Mouse (Mus musculus) myocyte (in vitro differentiated cells): ENCODE measurements around the gene Snip1. TPM values are rescaled to one million over a fixed set of nuclear protein-coding genes. Genes with fewer than 3 reads are reported as not detected.
A peak's percentile ranks its signal among the peaks of the same experiment; 100 is the strongest.

Experiments used
- H3K27me3 ChIP-seq: one replicate; pipeline ENCODE4 v1.6.1; 2011; ENCODE audit not compliant: control insufficient read depth, insufficient read depth, insufficient read length
- H3K36me3 ChIP-seq: one replicate; pipeline ENCODE4 v1.6.1; 2011; ENCODE audit not compliant: control insufficient read depth, insufficient read depth
- H3K4me2 ChIP-seq: one replicate; pipeline ENCODE4 v1.6.1; 2011; ENCODE audit warnings: low read depth, control low read depth
- H3K4me3 ChIP-seq: one replicate; pipeline ENCODE4 v1.5.1; 2011; ENCODE audit warnings: mild to moderate bottlenecking, control low read depth, moderate library complexity
- H3K79me2 ChIP-seq: one replicate; pipeline ENCODE4 v1.6.1; 2011; ENCODE audit not compliant: control insufficient read depth, insufficient read depth
- H3ac ChIP-seq: one replicate; pipeline ENCODE4 v1.6.1; 2011; ENCODE audit not compliant: control insufficient read depth, insufficient read length
- CEBPB ChIP-seq: IDR thresholded peaks from 2 replicates; pipeline ENCODE4 v1.6.1; 2011; ENCODE audit warnings: mild to moderate bottlenecking, moderate library complexity; ENCODE audit not compliant: poor library complexity, insufficient read depth, severe bottlenecking
- E2F4 ChIP-seq: IDR thresholded peaks from one replicate; pipeline ENCODE4 v1.6.1; 2011; ENCODE audit warnings: mild to moderate bottlenecking, control low read depth, moderate library complexity; ENCODE audit not compliant: insufficient read depth
- MAX ChIP-seq: IDR thresholded peaks from one replicate; pipeline ENCODE4 v1.6.1; 2011; ENCODE audit warnings: low read depth, mild to moderate bottlenecking, control low read depth
- MYOD1 ChIP-seq, 3 experiments: IDR thresholded peaks; one replicate each; pipeline ENCODE4 v1.6.1; 2011; ENCODE audit warnings: control low read depth in 2 of 3, low read depth in 2 of 3, mild to moderate bottlenecking in 2 of 3, moderate library complexity in 1 of 3; ENCODE audit not compliant: insufficient read length in 2 of 3, control insufficient read depth in 1 of 3
- MYOG ChIP-seq, 3 experiments: IDR thresholded peaks; one replicate each; pipeline ENCODE4 v1.6.1; 2011; ENCODE audit warnings: control low read depth in 2 of 3, low read depth in 2 of 3, mild to moderate bottlenecking in 2 of 3; ENCODE audit not compliant: insufficient read length in 2 of 3, control insufficient read depth in 1 of 3, insufficient read depth in 1 of 3
- POLR2A ChIP-seq: IDR thresholded peaks from one replicate; pipeline ENCODE4 v1.6.1; 2011; ENCODE audit warnings: low read depth, mild to moderate bottlenecking, control low read depth, moderate library complexity; ENCODE audit not compliant: insufficient read length
- POLR2AphosphoS2 ChIP-seq: IDR thresholded peaks from one replicate; pipeline ENCODE4 v1.6.1; 2011; ENCODE audit warnings: low read depth, control low read depth; ENCODE audit not compliant: insufficient read length
- REST ChIP-seq: IDR thresholded peaks from one replicate; pipeline ENCODE4 v1.6.1; 2011; ENCODE audit warnings: mild to moderate bottlenecking, control low read depth, moderate library complexity; ENCODE audit not compliant: insufficient read depth, insufficient read length
- SRF ChIP-seq: IDR thresholded peaks from one replicate; pipeline ENCODE4 v1.6.1; 2011; ENCODE audit warnings: low read depth; ENCODE audit not compliant: control insufficient read depth, insufficient read length
- TCF12 ChIP-seq: IDR thresholded peaks from one replicate; pipeline ENCODE4 v1.6.1; 2011; ENCODE audit warnings: mild to moderate bottlenecking, control low read depth; ENCODE audit not compliant: poor library complexity, insufficient read depth, severe bottlenecking
- TCF3 ChIP-seq: IDR thresholded peaks from one replicate; pipeline ENCODE4 v1.6.1; 2011; ENCODE audit warnings: low read depth, control low read depth; ENCODE audit not compliant: insufficient read length
- USF1 ChIP-seq: IDR thresholded peaks from one replicate; pipeline ENCODE4 v1.6.1; 2011; ENCODE audit warnings: low read depth, mild to moderate bottlenecking, control low read depth, moderate library complexity
- polyA plus RNA-seq: library from polyadenylated mRNA; unstranded; fragments of >200 nt; fragmentation: generic; extraction: Trizol; gene quantifications from one replicate; pipeline ENCODE4 v1.2.1, GENCODE M21; 2012; ENCODE audit warnings: missing spikeins

Gene Snip1
- polyA plus RNA-seq, 1 experiment: 14.3 TPM

GRCm38 (mm10) chr4:125096066-125096465, 29.6 kb downstream of the Snip1 start:
- no peak for TF ChIP-seq MYOD1 (IDR thresholded peaks at IDR 0.05; ENCODE audit: control insufficient read depth in 1 of 3, insufficient read length in 2 of 3, low read depth in 2 of 3)
- TF ChIP-seq MYOG (IDR thresholded peaks at IDR 0.05; ENCODE audit: control insufficient read depth in 1 of 3, insufficient read depth in 1 of 3, insufficient read length in 2 of 3, low read depth in 2 of 3): no peak
- TF ChIP-seq CEBPB: no peak
- no peak for TF ChIP-seq USF1
- no peak for TF ChIP-seq POLR2A
- TF ChIP-seq POLR2AphosphoS2: no peak
- TF ChIP-seq TCF3: no peak
- TF ChIP-seq MAX: no peak
- TF ChIP-seq TCF12: no peak
- TF ChIP-seq E2F4: no peak
- no peak for TF ChIP-seq SRF
- peaks cover 5% of the 10 kb centered on the region for H3K36me3 ChIP-seq
- no peaks in the 10 kb centered on the region for H3K79me2 ChIP-seq

DNA sequence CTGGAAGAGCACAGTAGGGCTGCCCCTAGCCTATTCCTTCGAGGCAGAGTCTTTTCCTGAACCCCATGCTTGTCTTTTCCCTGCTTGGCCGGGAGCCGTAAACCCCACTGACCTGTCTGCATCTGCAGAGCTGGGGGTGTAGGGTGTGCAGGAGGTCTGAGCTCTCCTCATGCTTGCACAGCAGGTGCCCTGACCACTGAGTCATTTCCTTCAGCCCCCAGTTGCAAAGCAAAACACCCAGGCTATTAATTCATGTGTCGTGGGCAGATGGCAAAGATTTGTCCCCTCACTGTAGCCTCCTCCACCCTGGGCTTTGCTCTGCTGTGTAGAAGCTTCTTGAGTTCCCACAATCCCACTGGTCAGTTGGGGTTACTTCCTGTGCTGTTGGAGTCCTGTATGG, 30.9 kb downstream of the Snip1 start:
- H3K36me3 ChIP-seq: no peaks in the 10 kb centered on the region
- TF ChIP-seq POLR2AphosphoS2: no peak
- TF ChIP-seq POLR2A: no peak
- TF ChIP-seq MYOD1 (IDR thresholded peaks at IDR 0.05; ENCODE audit: control insufficient read depth in 1 of 3, insufficient read length in 2 of 3, low read depth in 2 of 3): peak in 2 of 3 experiments; percentile 30 to 73
- peak in 1 of 3 experiments; percentile 34 for TF ChIP-seq MYOG (IDR thresholded peaks at IDR 0.05; ENCODE audit: control insufficient read depth in 1 of 3, insufficient read depth in 1 of 3, insufficient read length in 2 of 3, low read depth in 2 of 3)
- H3K4me3 ChIP-seq: no peak overlapping the region
- no peaks in the 10 kb centered on the region for H3K27me3 ChIP-seq
- no peak overlapping the region for H3ac ChIP-seq
- no peak overlapping the region for H3K4me2 ChIP-seq
- no peaks in the 10 kb centered on the region for H3K79me2 ChIP-seq

More at GRCm38 (mm10) chr4:125096066-125096465, 29.6 kb downstream of the Snip1 start:
- H3ac ChIP-seq: no peak overlapping the region
- no peaks in the 10 kb centered on the region for H3K27me3 ChIP-seq
- no peak overlapping the region for H3K4me2 ChIP-seq
- no peak overlapping the region for H3K4me3 ChIP-seq

GRCm38 (mm10) chr4:125099458-125099857, 33.0 kb downstream of the Snip1 start:
- TF ChIP-seq TCF12 (no peak), USF1 (no peak), POLR2A (no peak), POLR2AphosphoS2 (no peak), E2F4 (no peak), TCF3 (no peak), REST (no peak), CEBPB (no peak), SRF (no peak), MYOG (IDR thresholded peaks at IDR 0.05; ENCODE audit: control insufficient read depth in 1 of 3, insufficient read depth in 1 of 3, insufficient read length in 2 of 3, low read depth in 2 of 3) (no peak), MYOD1 (IDR thresholded peaks at IDR 0.05; ENCODE audit: control insufficient read depth in 1 of 3, insufficient read length in 2 of 3, low read depth in 2 of 3) (no peak), MAX (no peak)
- no peaks in the 10 kb centered on the region for H3K79me2 ChIP-seq
- no peak overlapping the region for H3ac ChIP-seq
- peaks cover 6% of the 10 kb centered on the region for H3K36me3 ChIP-seq
- H3K4me2 ChIP-seq: no peak overlapping the region
- no peak overlapping the region for H3K4me3 ChIP-seq
- H3K27me3 ChIP-seq: no peaks in the 10 kb centered on the region

DNA sequence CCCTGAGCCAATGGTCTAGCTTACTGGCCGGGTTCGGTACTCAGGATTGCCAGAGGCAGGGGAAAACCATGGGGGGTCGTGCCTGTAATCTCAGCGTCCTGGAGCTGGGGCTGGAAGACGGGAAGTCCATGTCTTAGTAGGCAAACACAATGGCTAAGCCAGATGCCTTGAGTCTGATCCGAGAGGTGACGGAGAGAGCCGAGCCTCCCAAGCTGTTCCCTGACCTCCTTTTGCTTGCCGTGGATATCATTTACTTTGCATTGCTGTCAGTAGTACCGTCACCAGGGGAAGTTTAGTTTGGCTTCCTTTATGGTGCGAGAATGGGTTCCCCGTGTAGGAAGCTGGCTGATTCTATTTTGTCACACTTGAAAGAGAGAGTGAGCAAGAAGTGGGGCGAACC, 34.9 kb downstream of the Snip1 start:
- Histone ChIP-seq H3K79me2 (no peaks in the 10 kb centered on the region), H3K36me3 (peaks cover 6% of the 10 kb centered on the region), H3K27me3 (no peaks in the 10 kb centered on the region), H3ac (no peak overlapping the region), H3K4me3 (no peak overlapping the region), H3K4me2 (no peak overlapping the region)
- TF ChIP-seq USF1: no peak
- TF ChIP-seq REST: no peak
- no peak for TF ChIP-seq MAX
- no peak for TF ChIP-seq TCF3
- no peak for TF ChIP-seq POLR2AphosphoS2
- no peak for TF ChIP-seq E2F4
- TF ChIP-seq MYOG (IDR thresholded peaks at IDR 0.05; ENCODE audit: control insufficient read depth in 1 of 3, insufficient read depth in 1 of 3, insufficient read length in 2 of 3, low read depth in 2 of 3): no peak
- no peak for TF ChIP-seq TCF12
- TF ChIP-seq CEBPB: no peak
- no peak for TF ChIP-seq MYOD1 (IDR thresholded peaks at IDR 0.05; ENCODE audit: control insufficient read depth in 1 of 3, insufficient read length in 2 of 3, low read depth in 2 of 3)
- TF ChIP-seq POLR2A: no peak
- TF ChIP-seq SRF: no peak

DNA sequence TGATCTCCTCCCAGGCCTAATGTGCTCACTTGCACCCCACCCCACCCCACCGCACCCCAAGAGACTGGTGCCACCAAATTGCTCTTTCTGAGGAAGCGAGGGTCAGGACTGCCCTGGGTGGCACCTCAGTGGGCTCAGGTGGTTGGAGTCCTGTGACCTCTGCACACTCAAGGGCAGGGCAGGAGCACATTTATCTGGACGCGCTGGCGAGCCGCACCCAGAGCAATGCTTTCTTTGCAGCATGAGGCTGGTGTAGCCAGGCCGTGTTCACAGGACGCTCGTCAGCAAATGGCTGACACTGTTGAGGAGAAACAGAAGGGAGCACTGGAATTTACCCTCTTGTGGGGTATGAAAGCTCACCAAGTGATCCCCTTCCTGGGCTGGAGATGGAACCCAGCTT, 38.9 kb downstream of the Snip1 start:
- TF ChIP-seq POLR2A (no peak), POLR2AphosphoS2 (no peak), USF1 (no peak), MAX (no peak), MYOD1 (IDR thresholded peaks at IDR 0.05; ENCODE audit: control insufficient read depth in 1 of 3, insufficient read length in 2 of 3, low read depth in 2 of 3) (no peak), TCF3 (no peak), E2F4 (no peak), MYOG (IDR thresholded peaks at IDR 0.05; ENCODE audit: control insufficient read depth in 1 of 3, insufficient read depth in 1 of 3, insufficient read length in 2 of 3, low read depth in 2 of 3) (no peak), CEBPB (no peak), REST (no peak), SRF (no peak), TCF12 (no peak)
- H3K4me2 ChIP-seq: no peak overlapping the region
- H3K36me3 ChIP-seq: peaks cover 6% of the 10 kb centered on the region
- H3K27me3 ChIP-seq: no peaks in the 10 kb centered on the region
- no peak overlapping the region for H3K4me3 ChIP-seq
- H3ac ChIP-seq: no peak overlapping the region
- no peaks in the 10 kb centered on the region for H3K79me2 ChIP-seq
